Mouse (Mus musculus) ovary, postnatal 14 days (tissue): ENCODE data around the gene Rnft1.
"Not testable (repeated sequence)": the region's sequence is repeated elsewhere in the genome, so short reads cannot be mapped to it uniquely, and the experiment has no call there.

ENCODE experiments used
- DNase-seq: peaks from one replicate; pipeline ENCODE4 v3.0.0; 2022; ENCODE audit warnings: low spot score

The Rnft1 gene

DNA sequence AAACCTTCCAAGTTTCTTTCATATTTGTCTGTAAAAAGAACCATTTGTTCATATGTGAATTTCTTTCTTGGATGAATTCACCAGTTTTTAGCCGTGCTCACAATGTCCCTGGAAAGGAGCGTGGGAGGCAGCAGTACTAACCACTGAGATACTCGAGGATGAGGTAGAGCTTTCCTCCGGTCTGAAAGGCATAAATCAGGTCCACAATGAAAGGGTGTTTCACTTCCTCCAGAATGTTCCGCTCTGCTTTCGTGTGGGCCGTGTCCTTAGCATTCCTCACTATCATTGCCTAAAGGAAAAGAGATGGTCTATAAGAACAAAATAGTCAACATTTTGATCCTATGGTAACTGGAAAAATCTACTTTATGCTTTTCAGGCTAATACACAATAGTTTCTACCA, 35.3 kb downstream of the Rnft1 start:
- DNase-seq: no peak

DNA sequence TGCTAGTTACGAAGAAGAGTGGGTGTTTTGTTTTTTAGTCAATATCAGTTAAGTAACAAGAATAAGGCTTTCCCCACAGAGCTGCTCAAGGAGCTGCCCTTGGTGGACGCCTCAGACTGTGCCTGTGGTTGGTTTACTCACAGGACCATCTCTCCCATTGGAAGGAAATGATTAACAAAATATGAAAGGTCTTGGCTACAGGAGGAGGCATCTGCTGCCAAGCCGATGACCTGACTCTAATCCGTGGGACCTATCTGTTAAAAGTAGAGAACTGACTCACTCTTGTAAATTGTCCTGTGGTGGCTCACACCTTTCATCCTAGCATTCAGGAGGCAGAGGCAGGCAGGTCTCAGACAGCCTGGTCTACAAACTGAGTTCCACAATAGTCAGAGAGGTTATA, 43.1 kb downstream of the Rnft1 start:
- no peak for DNase-seq

DNA sequence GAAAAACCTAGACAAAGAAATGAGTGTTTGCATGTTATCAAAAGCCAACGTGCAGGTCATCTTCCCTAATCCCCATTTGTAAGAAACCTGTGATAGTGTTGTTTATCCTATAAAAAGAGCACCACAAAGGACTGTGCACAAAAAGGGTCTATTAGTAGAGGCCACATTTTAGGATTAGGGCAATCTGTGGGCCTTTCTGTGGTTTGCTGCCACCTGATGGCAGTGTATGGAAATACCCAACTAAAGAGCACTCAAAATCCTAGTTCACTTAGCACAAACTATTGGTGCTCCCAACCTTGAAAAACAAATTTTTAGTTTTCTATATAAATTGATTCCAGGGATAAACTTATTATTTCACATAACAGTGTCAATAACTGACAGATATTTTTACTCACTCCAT, 48.4 kb downstream of the Rnft1 start:
- DNase-seq: no peak

DNA sequence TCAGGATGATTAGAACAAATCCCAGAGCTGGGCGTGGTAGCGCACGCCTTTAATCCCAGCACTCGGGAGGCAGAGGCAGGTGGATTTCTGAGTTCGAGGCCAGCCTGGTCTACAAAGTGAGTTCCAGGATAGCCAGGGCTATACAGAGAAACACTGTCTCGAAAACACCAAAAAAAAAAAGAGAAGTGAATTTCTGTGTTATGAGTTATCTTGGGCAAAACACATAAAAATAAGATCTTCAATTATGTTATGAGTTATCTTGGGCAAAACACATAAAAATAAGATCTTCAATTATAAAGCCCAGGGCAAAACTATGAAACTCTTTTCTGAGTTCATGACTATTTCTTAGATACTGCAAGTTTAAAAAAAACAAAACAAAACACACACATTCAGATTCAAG, 48.8 kb downstream of the Rnft1 start:
- not testable (repeated sequence) for DNase-seq

DNA sequence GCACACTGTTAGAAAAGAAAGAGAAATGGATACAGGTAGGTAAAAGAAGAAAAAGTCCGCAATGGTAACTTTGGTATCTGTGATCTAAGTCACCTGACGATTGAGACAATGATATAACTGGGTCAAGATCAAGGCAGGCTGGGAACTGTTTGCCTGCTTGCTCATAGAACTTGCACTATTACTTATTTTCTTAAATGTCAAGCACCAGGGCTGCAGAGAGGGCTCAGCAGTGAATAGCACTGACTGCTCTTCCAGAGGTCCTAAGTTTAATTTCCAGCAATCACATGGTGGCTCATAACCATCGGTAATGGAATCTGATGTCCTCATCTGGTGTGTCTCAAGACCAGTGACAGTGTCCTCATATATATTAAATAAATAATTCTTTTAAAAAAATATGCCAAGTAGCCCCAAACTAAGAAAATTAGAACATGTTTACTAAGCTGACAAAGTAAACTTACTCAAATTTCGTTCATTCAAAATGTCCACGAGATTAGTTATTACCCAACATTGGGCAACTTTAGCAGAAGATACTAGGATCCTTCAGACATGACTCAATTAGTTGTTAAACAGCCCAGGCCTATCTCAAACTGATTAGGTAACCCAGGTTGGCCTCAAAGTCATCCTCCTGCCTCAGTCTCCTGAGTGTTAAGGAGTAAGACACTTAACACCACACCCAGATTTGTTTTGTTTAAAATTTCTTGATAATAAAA, 49.9 kb downstream of the Rnft1 start:
- DNase-seq: no peak

DNA sequence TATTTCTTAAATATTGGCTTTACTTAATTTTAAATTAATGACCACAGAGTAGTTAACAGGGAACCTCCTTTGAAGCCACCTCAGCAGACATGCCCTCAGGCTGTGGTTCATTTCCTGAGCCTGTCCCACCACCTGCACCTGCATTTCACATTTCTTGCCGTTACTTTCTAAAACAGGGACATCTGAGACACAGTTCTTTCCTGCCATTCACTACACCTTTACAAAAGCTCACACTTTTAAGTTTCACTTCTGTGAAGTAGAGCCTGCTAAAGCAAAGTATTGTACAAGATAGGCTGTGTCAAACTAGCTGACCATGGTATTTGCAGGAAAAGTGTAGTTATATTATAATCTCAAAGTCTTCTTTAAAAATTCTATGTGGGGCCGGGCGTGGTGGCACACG, 54.3 kb downstream of the Rnft1 start:
- no peak for DNase-seq

DNA sequence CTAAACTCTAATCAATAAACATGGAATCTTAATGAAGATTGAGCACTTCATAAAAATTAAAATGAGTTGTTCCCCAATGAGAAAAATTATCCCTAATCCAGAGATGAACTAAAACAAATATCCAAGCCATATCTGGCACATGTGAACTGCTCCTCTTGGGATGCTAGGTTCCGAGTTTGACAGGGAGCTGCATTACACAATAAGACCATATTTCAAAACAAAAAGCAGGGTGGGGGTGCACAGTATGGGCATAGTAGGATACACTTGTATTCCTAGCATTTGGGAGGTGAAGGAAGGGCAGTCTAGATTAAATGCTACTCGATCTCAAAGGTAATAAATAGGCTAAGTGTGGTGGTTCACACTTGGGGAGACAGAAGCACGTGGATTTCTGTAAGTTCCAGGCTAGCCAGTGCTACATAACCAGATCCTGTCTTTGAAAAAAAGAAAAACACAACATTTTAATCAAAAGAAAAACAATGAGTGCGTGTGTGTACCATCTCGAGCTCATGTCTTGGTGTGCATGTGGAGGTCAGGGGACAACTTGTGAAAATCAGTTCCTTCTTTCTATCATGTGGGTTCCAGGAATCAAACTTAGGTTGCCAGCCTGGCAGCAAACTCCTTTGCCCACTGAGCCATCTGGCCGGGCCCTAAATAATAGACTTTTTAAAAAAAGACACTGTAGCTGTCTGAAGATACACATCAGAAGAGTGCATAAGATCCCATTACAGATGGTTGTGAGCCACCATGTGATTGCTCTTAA, 55.4 kb downstream of the Rnft1 start:
- DNase-seq: no peak

DNA sequence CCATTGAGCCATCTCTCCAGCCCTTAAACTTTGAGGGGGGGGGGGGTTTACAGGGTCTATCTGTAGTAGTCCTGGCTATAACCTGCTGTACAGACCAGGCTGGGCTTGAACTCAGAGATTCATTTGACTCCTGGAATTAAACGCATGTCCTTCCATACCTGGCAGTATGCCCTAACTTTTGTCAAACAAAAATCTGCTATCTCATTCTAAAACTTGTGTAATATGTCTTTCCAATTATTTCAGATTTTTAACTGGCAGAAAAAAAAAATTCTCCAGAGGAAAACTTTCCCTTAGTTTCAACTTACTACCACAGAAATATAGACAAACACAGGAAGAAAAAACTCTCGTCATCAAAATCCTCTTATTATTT, 56.0 kb downstream of the Rnft1 start:
- no peak for DNase-seq

DNA sequence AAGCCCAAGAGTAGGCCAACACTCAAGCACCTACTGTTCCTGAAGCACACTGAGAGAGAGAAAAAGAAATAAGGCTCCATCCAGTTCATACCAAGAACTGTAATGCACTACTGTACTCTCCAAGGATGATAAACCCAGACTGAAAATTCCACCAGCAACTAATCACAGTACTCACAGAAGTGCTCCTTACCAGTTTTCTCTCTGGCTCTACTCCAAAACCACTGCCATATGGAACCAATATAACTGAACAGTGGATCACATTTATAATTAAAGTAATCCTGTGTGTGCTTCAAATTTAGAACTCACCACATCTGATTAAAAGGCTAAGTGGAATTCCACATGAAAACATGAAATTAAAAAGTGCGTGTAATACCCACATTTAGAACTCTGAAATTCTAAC, 58.4 kb downstream of the Rnft1 start:
- DNase-seq: no peak

DNA sequence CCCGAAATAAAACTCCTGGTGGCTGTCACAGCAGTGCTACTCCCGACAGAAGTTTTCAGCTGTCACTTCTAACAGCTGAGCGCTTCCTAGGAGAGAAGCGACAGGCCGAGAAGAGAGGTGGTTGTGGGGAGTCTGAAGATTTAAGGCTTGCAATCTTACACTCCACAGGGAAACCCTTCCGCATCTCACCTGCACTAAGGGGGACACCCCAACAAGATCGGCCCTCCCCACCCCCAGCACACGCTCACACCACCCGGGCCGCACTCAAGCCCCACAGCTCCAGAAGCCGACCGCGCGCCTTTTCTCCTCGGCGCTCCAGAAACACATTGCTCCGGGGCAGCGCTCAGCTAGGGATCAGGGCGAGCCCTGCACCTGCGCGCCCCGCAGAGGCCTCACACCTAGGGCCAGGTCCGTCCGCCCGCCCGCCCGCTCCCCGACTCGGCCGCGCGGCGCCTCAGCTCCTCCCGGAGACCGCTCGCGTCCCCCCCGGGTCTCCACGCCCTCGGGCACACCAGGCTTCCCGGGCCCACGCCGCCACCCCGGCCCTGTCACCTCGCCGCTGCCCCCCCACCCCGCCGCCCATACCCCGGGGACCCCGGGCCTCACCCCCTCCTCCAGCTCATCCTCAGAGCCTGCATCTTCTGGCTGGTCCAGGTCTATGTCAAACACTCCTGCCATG, 59.6 kb downstream of the Rnft1 start:
- DNase-seq: no peak

DNA sequence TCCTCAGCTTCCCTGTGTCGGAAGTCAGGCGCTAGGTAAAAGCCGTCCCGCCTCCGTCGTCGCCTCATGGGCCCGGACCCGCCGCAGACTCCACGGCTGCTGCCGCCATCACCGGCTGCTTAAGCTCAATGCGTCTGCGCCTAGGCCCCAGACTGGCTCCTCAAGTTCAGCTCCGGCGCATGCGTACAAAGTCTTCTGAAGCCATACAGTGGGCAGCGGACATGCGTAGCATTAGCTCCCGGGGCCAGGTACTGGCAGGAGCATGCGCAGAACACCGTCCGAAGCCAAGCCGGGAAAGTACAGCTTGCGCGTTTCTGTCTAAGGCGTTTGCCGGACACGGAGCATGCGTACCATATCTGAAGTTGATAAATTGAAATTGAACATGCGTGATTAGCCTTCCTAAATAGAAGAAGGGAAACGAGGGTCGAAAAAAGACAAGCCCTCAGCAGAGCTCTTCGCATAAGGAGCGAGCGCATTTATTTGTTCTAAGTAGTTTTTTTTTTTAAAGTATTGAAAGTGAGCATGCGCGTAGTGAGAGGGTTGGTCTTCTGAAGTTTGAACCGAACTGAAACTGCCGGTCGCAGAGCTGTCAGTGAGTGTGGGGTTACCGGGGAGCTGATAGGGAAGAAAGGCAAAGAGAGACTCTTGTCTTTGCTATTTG, 60.3 kb downstream of the Rnft1 start, which contains the start of the genes Rps6kb1 and Tubd1:
Gene Rps6kb1, minus strand, starts transcription at position 167 of the 661 bp plus-strand sequence.
Gene Tubd1, plus strand, starts transcription at position 353 of the 661 bp plus-strand sequence.
- peak; percentile 98 for DNase-seq

DNA sequence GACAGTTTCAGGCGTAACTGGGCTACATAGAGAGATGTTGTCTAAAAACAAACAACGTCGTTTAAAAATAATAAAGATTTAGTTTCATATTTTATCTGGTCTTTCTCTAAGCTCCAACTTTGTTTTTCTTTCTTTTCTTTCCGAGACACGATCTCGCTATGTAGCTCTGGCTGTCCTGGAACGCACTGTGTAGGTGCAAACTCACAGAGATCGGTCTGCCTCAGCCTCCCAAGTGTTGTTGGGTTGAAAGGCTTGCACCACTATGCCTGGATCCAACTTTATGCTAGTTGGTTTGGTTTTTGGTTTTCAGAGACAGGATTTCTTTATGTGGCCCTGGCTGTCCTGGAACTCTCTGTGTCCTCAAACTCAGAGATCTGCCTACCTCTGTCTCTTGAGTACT, 61.1 kb downstream of the Rnft1 start:
- DNase-seq: no peak

DNA sequence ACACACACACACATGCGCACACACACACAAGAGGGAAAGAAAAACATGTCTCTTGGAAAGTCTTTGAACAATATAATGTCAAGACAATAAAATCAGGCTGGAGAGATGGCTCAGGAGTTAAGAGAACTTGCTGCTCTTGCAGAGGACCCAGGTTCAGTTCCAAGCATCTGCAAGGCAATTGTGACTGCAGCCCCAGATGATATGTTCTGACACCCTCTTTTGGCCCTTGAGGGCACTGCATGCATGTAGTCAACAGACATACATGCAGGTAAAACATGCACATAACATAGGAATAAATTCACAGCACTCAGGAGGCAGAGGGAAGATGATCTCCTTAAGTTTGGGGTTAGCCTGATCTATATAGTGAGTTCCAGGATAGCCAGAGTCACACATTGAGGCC, 63.0 kb downstream of the Rnft1 start:
- DNase-seq: no peak
